Mouse (Mus musculus): Measurements from ENCODE around the gene Dusp10.

Dusp10 gene

GRCm38 (mm10) chr1:184013106-184013505, at the start of gene Dusp10:
Dusp10 (plus strand) TSS chr1:184013302.
- DNase-seq (ENCODE audit: extremely low read depth, low read depth, low spot score) = no peak

GRCm38 (mm10) chr1:183965341-183965740, 47.8 kb upstream of the Dusp10 start:
- no peak for DNase-seq (ENCODE audit: extremely low read depth, low read depth, low spot score)

GRCm38 (mm10) chr1:183969265-183969664, 43.8 kb upstream of the Dusp10 start:
- no peak for DNase-seq (ENCODE audit: extremely low read depth, low read depth, low spot score)

- DNase-seq (ENCODE audit: extremely low read depth, low read depth, low spot score) = no peak
These were observed 33.3 kb upstream of the Dusp10 start for GRCm38 (mm10) chr1:183979814-183980243.

GRCm38 (mm10) chr1:183982108-183982507, 31.0 kb upstream of the Dusp10 start:
- no peak for DNase-seq (ENCODE audit: extremely low read depth, low read depth, low spot score)

- no peak for DNase-seq (ENCODE audit: extremely low read depth, low read depth, low spot score)
These were observed 25.3 kb upstream of the Dusp10 start for GRCm38 (mm10) chr1:183987711-183988245.

- DNase-seq (ENCODE audit: extremely low read depth, low read depth, low spot score) = no peak
These were observed 21.2 kb upstream of the Dusp10 start for GRCm38 (mm10) chr1:183991921-183992320.

- no peak for DNase-seq (ENCODE audit: extremely low read depth, low read depth, low spot score)
These were observed 15.9 kb upstream of the Dusp10 start for GRCm38 (mm10) chr1:183997207-183997606.

GRCm38 (mm10) chr1:184002470-184002869, 10.6 kb upstream of the Dusp10 start:
- no peak for DNase-seq (ENCODE audit: extremely low read depth, low read depth, low spot score)

- DNase-seq (ENCODE audit: extremely low read depth, low read depth, low spot score) = no peak
These were observed 8.8 kb upstream of the Dusp10 start for GRCm38 (mm10) chr1:184004311-184004710.

GRCm38 (mm10) chr1:184005315-184006058, 7.6 kb upstream of the Dusp10 start:
- no peak for DNase-seq (ENCODE audit: extremely low read depth, low read depth, low spot score)

- no peak for DNase-seq (ENCODE audit: extremely low read depth, low read depth, low spot score)
These were observed 7.0 kb upstream of the Dusp10 start for GRCm38 (mm10) chr1:184006086-184006485.

- DNase-seq (ENCODE audit: extremely low read depth, low read depth, low spot score) = no peak
These were observed 1.8 kb upstream of the Dusp10 start for GRCm38 (mm10) chr1:184011311-184011710.

- no peak for DNase-seq (ENCODE audit: extremely low read depth, low read depth, low spot score)
These were observed 989 bp downstream of the Dusp10 start for GRCm38 (mm10) chr1:184014091-184014490.

- DNase-seq (ENCODE audit: extremely low read depth, low read depth, low spot score) = no peak
These were observed 3.1 kb downstream of the Dusp10 start for GRCm38 (mm10) chr1:184015995-184016730.

GRCm38 (mm10) chr1:184017606-184018005, 4.5 kb downstream of the Dusp10 start:
- DNase-seq (ENCODE audit: extremely low read depth, low read depth, low spot score) = no peak

GRCm38 (mm10) chr1:184019042-184019721, 6.1 kb downstream of the Dusp10 start:
- DNase-seq (ENCODE audit: extremely low read depth, low read depth, low spot score) = no peak

- no peak for DNase-seq (ENCODE audit: extremely low read depth, low read depth, low spot score)
These were observed 6.6 kb downstream of the Dusp10 start for GRCm38 (mm10) chr1:184019722-184020107.

GRCm38 (mm10) chr1:184023971-184024370, 10.9 kb downstream of the Dusp10 start:
- DNase-seq (ENCODE audit: extremely low read depth, low read depth, low spot score) = no peak

- DNase-seq (ENCODE audit: extremely low read depth, low read depth, low spot score) = no peak
These were observed 11.5 kb downstream of the Dusp10 start for GRCm38 (mm10) chr1:184024631-184025030.

GRCm38 (mm10) chr1:184025079-184025478, 12.0 kb downstream of the Dusp10 start:
- DNase-seq (ENCODE audit: extremely low read depth, low read depth, low spot score) = no peak

All from fat pad, adult 2 months (tissue).